Mouse (Mus musculus) kidney, postnatal 0 days (tissue): ENCODE measurements around the gene Klc3. TPM values are rescaled to one million over a fixed set of nuclear protein-coding genes. Genes with fewer than 3 reads are reported as not detected.

Experiments used
- ATAC-seq: fragments of 200-750 bp; cut with Nextera tagmentation; replicated peaks from 2 replicates; pipeline ENCODE4 v1.8.0; 2017; ENCODE audit warnings: low read depth, moderate number of reproducible peaks, moderate TSS enrichment, moderate library complexity; ENCODE audit not compliant: low FRiP score
- DNase-seq: peaks from one replicate; pipeline ENCODE4 v3.0.0-alpha.2; 2016; ENCODE audit warnings: low spot score
- H3K27ac ChIP-seq: fragments of 300-500 bp; sonication (generic); 2 replicates; pipeline ENCODE4 v1.5.1; 2014; ENCODE audit warnings: mild to moderate bottlenecking
- H3K27me3 ChIP-seq: fragments of 300-500 bp; sonication (generic); 2 replicates; pipeline ENCODE4 v1.6.1; 2014; ENCODE audit warnings: low read length, mixed read lengths; ENCODE audit not compliant: insufficient read depth
- H3K36me3 ChIP-seq: fragments of 300-500 bp; sonication (generic); 2 replicates; pipeline ENCODE4 v1.6.1; 2014; ENCODE audit warnings: low read length, mixed read lengths; ENCODE audit not compliant: insufficient read depth
- H3K4me1 ChIP-seq: fragments of 300-500 bp; sonication (generic); replicated peaks from 2 replicates; pipeline ENCODE4 v1.6.1; 2014; ENCODE audit warnings: antibody characterized with exemption, low read length, mixed read lengths; ENCODE audit not compliant: insufficient read depth
- H3K4me2 ChIP-seq: fragments of 300-500 bp; sonication (generic); 2 replicates; pipeline ENCODE4 v1.6.1; 2014; ENCODE audit warnings: mild to moderate bottlenecking, low read length, moderate library complexity, mixed read lengths
- H3K4me3 ChIP-seq: fragments of 300-500 bp; sonication (generic); replicated peaks from 2 replicates; pipeline ENCODE4 v1.5.1; 2014; ENCODE audit warnings: low read depth, low read length
- H3K9ac ChIP-seq: fragments of 300-500 bp; sonication (generic); 2 replicates; pipeline ENCODE4 v1.6.1; 2014; ENCODE audit warnings: low read depth, low read length
- H3K9me3 ChIP-seq: fragments of 300-500 bp; sonication (generic); replicated peaks from 2 replicates; pipeline ENCODE4 v1.6.1; 2016; ENCODE audit warnings: low read length, inconsistent platforms, mixed read lengths
- CTCF ChIP-seq: IDR thresholded peaks from 2 replicates; pipeline ENCODE4 v1.5.1; 2016; ENCODE audit warnings: antibody characterized with exemption, low read depth, mild to moderate bottlenecking, moderate library complexity
- WGBS: fragments of 180-500 bp; shearing (Covaris S2); extraction: QIAGEN DNeasy Blood & Tissue Kit; methylation state at CpG from one replicate; pipeline ENCODE4 v1.1.7; 2014; 5-methylcytosine and 5-hydroxymethylcytosine counted together
- microRNA counts: library from miRNA; unstranded; fragments of <30 nt; microRNA quantifications from one replicate; lab custom pipeline; 2015
- microRNA-seq: library from miRNA; unstranded; fragments of <30 nt; microRNA quantifications from one replicate; pipeline ENCODE4, GENCODE M21; 2016
- polyA plus RNA-seq: library from polyadenylated mRNA; unstranded; fragments of >200 nt; fragmentation: Nextera tagmentation; extraction: Ambion mirVana; gene quantifications from 2 replicates; pipeline ENCODE4 v1.2.1, GENCODE M21; 2015

Klc3 gene
- polyA plus RNA-seq, 1 experiment from 2014 or later: 6.7 TPM

GRCm38 (mm10) chr7:19356311-19356710 lies 47.6 kb downstream of the Klc3 start:
- ATAC-seq (no peak), DNase-seq (no peak)
- Histone ChIP-seq H3K36me3 (peaks cover 12% of the 10 kb centered on the region), H3K4me1 (0 out of 2 replicates have a peak, but pooled peaks cover 10% of the 10 kb centered on the region), H3K27me3 (no peaks in the 10 kb centered on the region), H3K9me3 (no peaks in the 10 kb centered on the region), H3K4me3 (no peak overlapping the region), H3K4me2 (no peak overlapping the region), H3K9ac (no peak overlapping the region), H3K27ac (no peak overlapping the region)
- no peak for TF ChIP-seq CTCF
- 51% methylated on average over 10 of the region's 10 CpGs for WGBS

- ATAC-seq: no peak
- Histone ChIP-seq H3K27me3 (no peaks in the 10 kb centered on the region), H3K27ac (no peak overlapping the region), H3K4me2 (no peak overlapping the region), H3K36me3 (peaks cover 19% of the 10 kb centered on the region), H3K4me1 (0 out of 2 replicates have a peak, but pooled peaks cover 6% of the 10 kb centered on the region), H3K9me3 (no peaks in the 10 kb centered on the region), H3K9ac (no peak overlapping the region), H3K4me3 (no peak overlapping the region)
- WGBS: 91% methylated on average over 5 of the region's 5 CpGs
- no peak for DNase-seq
- TF ChIP-seq CTCF: no peak
These were observed 48.9 kb downstream of the Klc3 start for GRCm38 (mm10) chr7:19354991-19355390.

GRCm38 (mm10) chr7:19350221-19350620 lies 53.7 kb downstream of the Klc3 start:
- no peak overlapping the region for H3K4me3 ChIP-seq
- DNase-seq (no peak), ATAC-seq (no peak)
- peaks cover 37% of the 10 kb centered on the region for H3K36me3 ChIP-seq
- no peak overlapping the region for H3K4me2 ChIP-seq
- TF ChIP-seq CTCF: no peak
- WGBS: 90% methylated on average over 8 of the region's 8 CpGs
- no peaks in the 10 kb centered on the region for H3K9me3 ChIP-seq
- H3K27ac ChIP-seq: no peak overlapping the region
- H3K9ac ChIP-seq: no peak overlapping the region
- no peaks in the 10 kb centered on the region for H3K27me3 ChIP-seq
- peaks cover 6% of the 10 kb centered on the region for H3K4me1 ChIP-seq

GRCm38 (mm10) chr7:19349188-19349915 lies 54.6 kb downstream of the Klc3 start:
- no peak for TF ChIP-seq CTCF
- H3K36me3 ChIP-seq: peaks cover 32% of the 10 kb centered on the region
- DNase-seq (no peak), ATAC-seq (peak; percentile 12)
- 67% methylated on average over 13 of the region's 13 CpGs for WGBS
- H3K4me3 ChIP-seq: no peak overlapping the region
- no peak overlapping the region for H3K27ac ChIP-seq
- 0 out of 2 replicates have a peak overlapping the region, but pooled peaks have one; percentile 13 for H3K9ac ChIP-seq
- H3K27me3 ChIP-seq: no peaks in the 10 kb centered on the region
- H3K4me2 ChIP-seq: no peak overlapping the region
- H3K4me1 ChIP-seq: peaks cover 9% of the 10 kb centered on the region
- H3K9me3 ChIP-seq: no peaks in the 10 kb centered on the region

- H3K36me3 ChIP-seq: peaks cover 18% of the 10 kb centered on the region; the same call in 1 of the 2 replicates
- ATAC-seq: peak; percentile 93
- peak overlapping the region; percentile 93 for H3K27ac ChIP-seq
- H3K27me3 ChIP-seq: 0 out of 2 replicates have a peak, but pooled peaks cover 6% of the 10 kb centered on the region
- DNase-seq: peak; percentile 98
- TF ChIP-seq CTCF: no peak
- peak overlapping the region; percentile 67 for H3K4me3 ChIP-seq
- no peaks in the 10 kb centered on the region for H3K9me3 ChIP-seq
- H3K4me2 ChIP-seq: peak overlapping the region; percentile 62
- H3K9ac ChIP-seq: peak overlapping the region; percentile 69
- WGBS: under 1% methylated on average over 31 of the region's 31 CpGs
- peaks cover 20% of the 10 kb centered on the region for H3K4me1 ChIP-seq
These were observed 58.9 kb downstream of the Klc3 start for GRCm38 (mm10) chr7:19344938-19345471.

MicroRNAs within 50 kb of the gene (microRNA counts, 519-probe panel; counts per million panel counts)
- 330 counts per million, percentile 68 among the panel's probes with 10 or more counts for microRNA mmu-miR-343 (lab: Ali Mortazavi, UCI)

Small RNAs within 50 kb of the gene (microRNA-seq; reads per million reads assigned to microRNA genes)
- not detected for gene Mir343

Other genes with a start within 250 kb of the Klc3 start
- gene Gipr, start 238.0 kb downstream of the Klc3 start, polyA plus RNA-seq: 0.08 and 0.09 TPM in 2 replicates
- gene Eml2, start 227.7 kb downstream of the Klc3 start, polyA plus RNA-seq: 10.6 and 13.1 TPM in 2 replicates
- 5.1 and 5.2 TPM in 2 replicates for gene Gpr4, start 191.6 kb downstream of the Klc3 start, polyA plus RNA-seq
- 30.4 and 30.5 TPM in 2 replicates for gene Opa3, start 175.8 kb downstream of the Klc3 start, polyA plus RNA-seq
- gene Vasp, start 132.3 kb downstream of the Klc3 start, polyA plus RNA-seq: 89.4 and 94.4 TPM in 2 replicates
- gene Ppm1n, start 124.0 kb downstream of the Klc3 start, polyA plus RNA-seq: 0.18 TPM in 1 of 2 replicates, not detected in the other
- 7.3 and 7.4 TPM in 2 replicates for gene Rtn2, start 121.5 kb downstream of the Klc3 start, polyA plus RNA-seq
- gene Fosb, start 94.1 kb downstream of the Klc3 start, polyA plus RNA-seq: 0.11 TPM in 2 replicates
- 68.4 and 68.8 TPM in 2 replicates for gene Ercc1, start 59.3 kb downstream of the Klc3 start, polyA plus RNA-seq
- gene Cd3eap, start 44.6 kb downstream of the Klc3 start, polyA plus RNA-seq: 16.7 and 17.7 TPM in 2 replicates
- 3.0 and 4.0 TPM in 2 replicates for gene Ppp1r13l, start 44.4 kb downstream of the Klc3 start, polyA plus RNA-seq
- gene Ercc2, start 22.1 kb downstream of the Klc3 start, polyA plus RNA-seq: 11.0 and 11.5 TPM in 2 replicates
- 1.0 and 1.2 TPM in 2 replicates for gene Ckm, start 672 bp upstream of the Klc3 start, polyA plus RNA-seq
- 6.6 and 7.9 TPM in 2 replicates for gene Mark4, start 54.7 kb upstream of the Klc3 start, polyA plus RNA-seq
- 6.7 and 8.0 TPM in 2 replicates for gene Exoc3l2, start 59.2 kb upstream of the Klc3 start, polyA plus RNA-seq
- gene Bloc1s3, start 104.3 kb upstream of the Klc3 start, polyA plus RNA-seq: 2.7 and 3.0 TPM in 2 replicates
- gene Trappc6a, start 104.3 kb upstream of the Klc3 start, polyA plus RNA-seq: 88.5 and 91.7 TPM in 2 replicates
- not detected in 2 replicates for gene Nkpd1, start 113.7 kb upstream of the Klc3 start, polyA plus RNA-seq
- 15.3 and 17.1 TPM in 2 replicates for gene Ppp1r37, start 159.0 kb upstream of the Klc3 start, polyA plus RNA-seq
- gene Zfp296, start 173.2 kb upstream of the Klc3 start, polyA plus RNA-seq: 0.17 and 0.34 TPM in 2 replicates
- gene Gemin7, start 173.5 kb upstream of the Klc3 start, polyA plus RNA-seq: 164 and 167 TPM in 2 replicates
- 33.5 and 35.1 TPM in 2 replicates for gene Clasrp, start 200.4 kb upstream of the Klc3 start, polyA plus RNA-seq
- 9.3 and 10.6 TPM in 2 replicates for gene Relb, start 225.3 kb upstream of the Klc3 start, polyA plus RNA-seq